Mouse (Mus musculus): Measurements from ENCODE around the gene Gng7. TPM values are rescaled to one million over a fixed set of nuclear protein-coding genes. Genes with fewer than 3 reads are reported as not detected.
A peak's percentile ranks its signal among the peaks of the same experiment; 100 is the strongest.
"Not testable (repeated sequence)": the region's sequence is repeated elsewhere in the genome, so short reads cannot be mapped to it uniquely, and the experiment has no call there.

Gene Gng7
- polyA plus RNA-seq (2015; fragmentation: Nextera tagmentation; extraction: Ambion mirVana), result 0.44 and 0.46 TPM in 2 replicates

DNA sequence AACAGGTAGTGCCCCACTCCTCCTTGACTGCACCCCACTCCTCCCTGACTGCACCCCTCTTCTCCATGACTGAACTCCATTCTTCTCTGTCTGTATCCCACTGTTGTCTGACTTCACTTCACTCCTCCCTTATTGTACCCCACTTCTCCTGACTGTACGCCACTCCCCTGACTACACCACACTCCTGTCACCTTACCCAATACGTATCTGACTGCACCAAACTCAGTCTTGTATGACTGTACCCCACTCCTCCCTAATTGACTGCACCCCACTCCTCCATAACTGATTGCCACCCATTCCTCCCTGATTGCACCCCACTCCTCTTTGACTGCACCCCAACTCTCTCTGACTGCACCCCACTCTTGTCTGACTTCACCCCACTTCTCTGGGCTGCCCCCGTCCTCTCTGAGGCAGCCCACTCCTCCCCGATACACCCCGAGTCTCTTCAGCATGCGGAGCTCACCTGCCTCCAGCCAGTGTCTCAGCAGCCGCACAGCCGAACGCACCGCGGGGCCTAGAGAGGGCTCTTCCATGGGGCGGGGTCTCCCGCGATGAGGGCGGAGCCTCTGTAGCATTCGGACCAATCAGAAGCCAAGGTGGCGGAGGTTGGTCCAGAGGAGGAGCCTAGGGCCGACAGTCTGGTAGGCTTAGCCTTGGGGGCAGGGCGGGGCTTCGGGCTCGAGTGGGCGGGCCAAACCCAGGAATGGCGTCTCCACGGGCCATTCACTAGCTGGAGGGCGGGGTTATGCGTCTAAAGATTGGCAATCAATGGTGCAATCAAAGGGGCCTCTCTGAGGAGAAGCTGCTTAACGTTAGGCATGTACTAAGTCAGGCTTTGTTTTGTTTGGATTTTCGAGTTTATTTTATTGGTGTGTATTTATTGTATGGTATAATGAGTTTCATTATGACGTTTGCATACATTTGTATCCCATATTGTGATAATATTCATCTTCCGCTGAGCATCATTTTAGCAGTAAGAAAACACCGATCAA, at the start of gene Gng7:
Gene Gng7, minus strand, starts transcription at position 553 of the 992 bp plus-strand sequence.
- H3K4me3 ChIP-seq (replicated peaks), result peak within 1 kb of the TSS; percentile 36
- peak within 1 kb of the TSS; percentile 62 for H3K4me2 ChIP-seq
- H3K27me3 ChIP-seq, result peaks cover 9% of the 10 kb centered on the region
- no peak within 1 kb of the TSS for H3K27ac ChIP-seq
- no peaks in the 10 kb centered on the region for H3K36me3 ChIP-seq
- DNase-seq (peak; percentile 93), ATAC-seq (ENCODE audit: low read depth) (peak; percentile 89)
- 9% methylated on average over 31 of the region's 31 CpGs for WGBS (ENCODE audit: insufficient replicate concordance)
- no peaks in the 10 kb centered on the region for H3K9me3 ChIP-seq (replicated peaks)
- peaks cover 21% of the 10 kb centered on the region for H3K4me1 ChIP-seq (replicated peaks)
- H3K9ac ChIP-seq, result no peak within 1 kb of the TSS

DNA sequence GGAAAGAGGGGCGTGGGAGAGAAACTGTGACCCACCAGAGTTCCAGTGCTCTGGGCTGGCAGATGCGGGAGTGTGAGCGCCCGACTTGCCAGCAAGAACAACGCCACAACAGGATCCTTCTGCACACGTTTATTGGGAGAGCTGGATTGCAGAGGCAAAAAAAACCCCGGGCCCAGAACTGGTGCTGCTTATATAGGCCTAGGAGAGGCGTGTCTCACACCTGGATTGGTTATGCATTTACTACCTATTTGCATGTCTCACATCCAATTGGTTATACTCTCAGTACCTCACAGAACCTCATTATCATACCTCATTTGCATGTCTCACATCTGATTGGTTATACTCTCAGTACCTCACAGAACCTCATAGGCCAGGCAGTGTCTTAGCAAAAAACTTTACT, 49.8 kb upstream of the Gng7 start:
- H3K4me2 ChIP-seq; ATAC-seq (ENCODE audit: low read depth); H3K9me3 ChIP-seq (replicated peaks); H3K27ac ChIP-seq; H3K27me3 ChIP-seq; H3K36me3 ChIP-seq; H3K4me3 ChIP-seq (replicated peaks); H3K4me1 ChIP-seq (replicated peaks); H3K9ac ChIP-seq; DNase-seq: not testable (repeated sequence)
- WGBS (ENCODE audit: insufficient replicate concordance), result 69% methylated on average over 8 of the region's 8 CpGs

DNA sequence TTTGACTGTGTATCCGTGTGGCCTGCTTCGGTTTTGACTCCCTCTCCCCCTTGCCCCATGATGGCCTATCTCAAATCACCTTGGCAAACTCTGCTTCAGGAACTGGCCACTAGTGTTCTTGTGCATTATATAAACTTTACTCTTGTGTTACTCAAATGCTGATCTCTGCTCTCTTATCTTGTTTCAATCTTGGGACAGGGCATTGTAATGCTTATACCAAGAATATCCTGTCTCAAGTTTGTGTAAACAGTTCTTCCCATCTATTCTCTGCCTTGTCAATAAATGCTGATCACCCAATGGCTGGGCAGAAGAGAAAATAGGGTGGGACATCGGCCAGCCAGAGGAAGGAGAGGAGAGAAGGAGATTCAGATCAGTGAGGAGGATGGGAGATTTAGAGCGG, 48.0 kb upstream of the Gng7 start:
- Histone ChIP-seq H3K27me3 (no peaks in the 10 kb centered on the region), H3K4me1 (replicated peaks) (peaks cover 20% of the 10 kb centered on the region), H3K4me2 (no peak overlapping the region), H3K27ac (no peak overlapping the region), H3K9ac (no peak overlapping the region), H3K36me3 (no peaks in the 10 kb centered on the region), H3K4me3 (replicated peaks) (no peak overlapping the region), H3K9me3 (replicated peaks) (no peaks in the 10 kb centered on the region)
- DNase-seq (no peak), ATAC-seq (ENCODE audit: low read depth) (no peak)
- 51% methylated on average over 4 of the region's 4 CpGs for WGBS (ENCODE audit: insufficient replicate concordance)

DNA sequence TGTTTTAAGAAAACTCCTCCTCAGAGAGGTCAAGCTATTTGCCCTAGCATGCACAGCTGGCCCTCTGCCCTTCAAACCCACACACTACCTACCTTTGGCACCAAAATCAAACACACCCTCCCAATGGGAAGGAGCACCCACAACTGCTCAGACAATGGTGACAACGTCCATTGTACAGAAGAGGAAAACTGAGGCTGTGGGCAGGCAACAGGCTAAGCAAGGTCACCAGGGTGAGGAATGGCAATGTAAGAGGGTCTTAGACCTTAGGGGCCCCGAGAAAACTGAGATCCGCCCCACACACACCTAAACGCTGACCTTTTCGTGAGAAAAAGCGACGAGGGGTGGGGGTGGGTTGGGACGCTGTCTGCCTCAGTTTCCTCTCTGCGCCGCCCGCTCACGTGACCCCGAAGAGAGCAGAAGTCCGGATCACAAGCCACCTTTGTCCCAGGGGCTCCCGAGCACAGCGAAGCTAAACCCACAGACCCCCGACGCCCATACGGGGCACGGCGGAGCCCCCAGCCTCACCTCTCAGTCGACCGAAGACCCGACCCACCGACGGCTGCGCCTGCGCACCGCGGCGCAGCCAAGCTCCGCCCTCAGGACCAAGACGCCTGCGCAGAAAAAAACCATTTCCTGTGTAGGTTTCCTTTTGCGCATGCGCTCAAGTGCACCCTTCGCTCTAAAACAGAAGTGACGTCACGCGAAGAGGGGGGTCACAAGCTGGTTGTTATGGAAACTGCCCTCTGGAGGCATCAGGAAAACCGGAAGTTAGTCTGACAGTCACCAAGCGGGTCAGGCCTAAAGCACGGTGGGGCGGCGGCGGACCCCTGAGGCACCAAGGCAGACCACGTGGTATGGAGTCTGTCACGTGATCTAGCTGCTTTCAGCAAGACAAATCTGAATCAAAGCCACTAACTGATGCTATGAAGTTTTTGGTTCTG, 45.1 kb upstream of the Gng7 start, which contains the start of gene Sgta:
Gene Sgta, minus strand, starts transcription at position 579 of the 941 bp plus-strand sequence.
- H3K9me3 ChIP-seq (replicated peaks), result no peaks in the 10 kb centered on the region
- H3K36me3 ChIP-seq, result peaks cover 3% of the 10 kb centered on the region; the same call in 1 of the 2 replicates
- H3K4me2 ChIP-seq, result peak within 1 kb of the TSS; percentile 73
- ATAC-seq (ENCODE audit: low read depth) (peak; percentile 82), DNase-seq (peak; percentile 94)
- peaks cover 32% of the 10 kb centered on the region for H3K4me1 ChIP-seq (replicated peaks)
- H3K9ac ChIP-seq, result peak within 1 kb of the TSS; percentile 78
- H3K27ac ChIP-seq, result peak within 1 kb of the TSS; percentile 72
- peak within 1 kb of the TSS; percentile 80 for H3K4me3 ChIP-seq (replicated peaks)
- WGBS (ENCODE audit: insufficient replicate concordance), result under 1% methylated on average over 48 of the region's 48 CpGs
- H3K27me3 ChIP-seq, result no peaks in the 10 kb centered on the region

DNA sequence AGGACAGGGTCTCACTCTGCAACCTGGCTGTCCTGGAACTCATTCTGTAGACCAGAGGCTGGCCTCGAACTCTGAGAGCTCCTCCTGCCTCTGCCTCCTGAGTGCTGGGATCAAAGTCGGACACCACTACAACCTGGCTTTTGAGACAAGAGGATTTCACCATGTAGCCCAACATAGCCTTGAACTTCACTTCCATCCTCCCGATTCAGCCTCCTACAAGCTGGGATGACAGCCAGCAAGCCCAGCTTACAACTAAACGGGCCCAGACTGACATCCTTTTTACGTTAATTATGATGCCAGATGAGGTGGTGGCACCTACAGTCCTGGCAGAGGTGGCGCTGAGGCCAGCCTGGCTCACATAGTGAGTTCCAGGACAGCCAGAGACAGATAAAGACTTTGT, 44.2 kb upstream of the Gng7 start:
- peak overlapping the region; percentile 80 for H3K4me3 ChIP-seq (replicated peaks)
- H3K9ac ChIP-seq, result peak overlapping the region; percentile 78
- H3K4me2 ChIP-seq, result peak overlapping the region; percentile 73
- peaks cover 3% of the 10 kb centered on the region; the same call in 1 of the 2 replicates for H3K36me3 ChIP-seq
- H3K9me3 ChIP-seq (replicated peaks), result no peaks in the 10 kb centered on the region
- H3K27me3 ChIP-seq, result no peaks in the 10 kb centered on the region
- ATAC-seq (ENCODE audit: low read depth) (no peak), DNase-seq (no peak)
- peak overlapping the region; percentile 72 for H3K27ac ChIP-seq
- 78% methylated on average over 6 of the region's 6 CpGs for WGBS (ENCODE audit: insufficient replicate concordance)
- H3K4me1 ChIP-seq (replicated peaks), result peaks cover 32% of the 10 kb centered on the region

DNA sequence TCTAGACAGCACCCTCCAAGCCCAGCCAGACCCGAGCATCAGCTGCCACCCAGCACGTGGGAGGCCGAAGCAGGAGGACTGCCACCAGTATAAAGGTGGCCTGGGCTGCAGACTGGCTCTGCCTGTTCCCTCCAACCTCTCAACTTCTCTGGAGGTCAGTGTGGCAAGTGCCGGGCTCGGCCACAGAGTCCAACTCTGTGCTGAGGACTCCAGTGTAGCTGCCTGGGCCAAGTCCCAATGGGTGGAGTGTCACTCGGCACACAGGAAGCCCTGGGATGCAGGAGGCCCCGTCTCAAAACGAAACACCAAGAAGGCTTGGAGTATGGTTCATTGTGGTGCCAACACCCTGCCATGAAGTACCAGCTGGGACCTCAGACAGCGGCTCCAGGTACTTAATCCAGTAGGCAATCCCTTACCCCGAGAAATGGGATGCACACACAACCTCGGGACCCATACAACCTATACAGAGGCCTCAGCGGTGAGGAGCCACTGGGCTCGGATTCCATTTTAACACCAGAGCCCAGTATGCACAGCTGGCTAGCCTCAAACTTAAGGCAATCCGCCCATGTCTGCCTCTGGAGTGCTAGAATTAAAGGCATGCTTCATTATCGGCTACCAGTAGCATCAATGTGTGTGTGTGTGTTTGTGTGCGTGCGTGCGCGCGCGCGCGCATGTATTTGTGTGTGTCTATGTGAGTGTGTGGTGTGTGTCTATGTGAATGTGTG, 42.8 kb upstream of the Gng7 start:
- H3K4me1 ChIP-seq (replicated peaks), result peaks cover 37% of the 10 kb centered on the region
- H3K27ac ChIP-seq, result no peak overlapping the region

DNA sequence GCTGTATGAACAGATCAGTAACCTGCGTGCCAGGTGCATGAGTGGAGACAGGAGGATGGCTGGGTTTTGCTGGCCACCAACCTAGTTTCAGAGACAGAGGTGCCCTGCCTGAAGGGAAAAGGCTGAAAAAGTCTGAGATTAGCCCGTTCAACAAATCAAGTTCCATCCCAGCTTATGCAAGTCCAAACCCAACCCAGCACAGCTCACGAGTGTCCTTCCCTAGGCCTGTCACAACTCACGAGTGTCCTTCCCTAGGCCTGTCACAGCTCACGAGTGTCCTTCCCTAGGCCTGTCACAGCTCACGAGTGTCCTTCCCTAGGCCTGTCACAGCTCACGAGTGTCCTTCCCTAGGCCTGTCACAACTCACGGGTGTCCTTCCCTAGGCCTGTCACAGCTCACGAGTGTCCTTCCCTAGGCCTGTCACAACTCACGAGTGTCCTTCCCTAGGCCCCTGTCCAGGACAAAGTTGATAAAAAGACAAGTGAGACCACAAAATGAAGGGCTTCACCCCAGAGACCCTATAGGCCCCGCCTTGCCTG, 41.1 kb upstream of the Gng7 start:
- H3K27me3 ChIP-seq; ATAC-seq (ENCODE audit: low read depth); H3K9me3 ChIP-seq (replicated peaks); DNase-seq; H3K4me2 ChIP-seq; H3K9ac ChIP-seq; H3K27ac ChIP-seq; H3K4me3 ChIP-seq (replicated peaks): not testable (repeated sequence)
- WGBS (ENCODE audit: insufficient replicate concordance), result 71% methylated on average over 11 of the region's 11 CpGs
- peaks cover 52% of the 10 kb centered on the region for H3K4me1 ChIP-seq (replicated peaks)
- peaks cover 17% of the 10 kb centered on the region for H3K36me3 ChIP-seq

More for the DNA sequence above, 42.8 kb upstream of the Gng7 start:
- Histone ChIP-seq H3K4me3 (replicated peaks) (no peak overlapping the region), H3K9ac (peak overlapping the region; percentile 78; the same call in 1 of the 2 replicates), H3K36me3 (peaks cover 3% of the 10 kb centered on the region; the same call in 1 of the 2 replicates), H3K4me2 (no peak overlapping the region), H3K27me3 (no peaks in the 10 kb centered on the region), H3K9me3 (replicated peaks) (no peaks in the 10 kb centered on the region)
- ATAC-seq (ENCODE audit: low read depth) (no peak), DNase-seq (no peak)
- WGBS (ENCODE audit: insufficient replicate concordance), result 88% methylated on average over 23 of the region's 23 CpGs

DNA sequence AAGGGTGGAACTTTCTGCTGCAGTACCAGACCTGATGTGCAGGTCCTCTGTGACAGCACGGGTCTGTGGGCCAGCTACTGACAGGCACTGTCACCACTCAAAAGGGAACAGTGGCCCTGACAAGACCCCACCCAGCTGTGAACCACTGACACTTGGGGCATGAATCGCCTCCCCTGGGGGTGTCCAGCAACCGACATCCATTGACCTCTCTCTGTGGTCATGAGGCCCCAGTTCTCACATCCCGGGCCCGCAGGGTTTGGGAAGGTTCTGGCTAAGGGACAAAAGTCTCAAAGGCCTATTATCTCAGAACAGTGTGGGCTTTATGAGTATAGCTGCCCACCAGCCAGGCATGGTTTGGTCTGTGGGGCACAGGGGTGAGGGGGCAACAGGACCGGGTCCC, 40.4 kb upstream of the Gng7 start:
- no peak overlapping the region for H3K9ac ChIP-seq
- H3K9me3 ChIP-seq (replicated peaks), result no peaks in the 10 kb centered on the region
- no peak overlapping the region for H3K4me3 ChIP-seq (replicated peaks)
- peaks cover 56% of the 10 kb centered on the region for H3K4me1 ChIP-seq (replicated peaks)
- peaks cover 24% of the 10 kb centered on the region for H3K36me3 ChIP-seq
- no peaks in the 10 kb centered on the region for H3K27me3 ChIP-seq
- 82% methylated on average over 6 of the region's 6 CpGs for WGBS (ENCODE audit: insufficient replicate concordance)
- H3K4me2 ChIP-seq, result no peak overlapping the region
- ATAC-seq (ENCODE audit: low read depth) (no peak), DNase-seq (no peak)
- H3K27ac ChIP-seq, result no peak overlapping the region

DNA sequence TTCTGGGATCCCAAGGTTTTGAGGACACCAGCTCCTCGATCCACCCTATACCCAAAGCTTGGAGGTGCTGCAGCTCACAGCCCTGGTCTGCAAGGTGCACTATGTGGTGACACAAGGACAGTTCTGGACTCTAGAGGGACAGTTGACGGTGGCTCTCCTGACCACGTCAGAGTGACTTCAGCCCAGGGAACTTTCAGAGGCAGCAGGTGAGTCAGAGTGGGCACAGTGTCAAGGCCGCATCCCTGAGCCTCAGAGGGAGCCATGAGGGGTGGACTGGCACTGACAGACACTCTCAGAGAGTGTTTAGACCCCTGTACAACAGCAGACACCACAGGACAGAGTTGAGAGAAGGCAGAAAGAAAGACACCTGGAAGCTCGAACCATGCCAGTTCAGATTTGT, 37.8 kb upstream of the Gng7 start:
- Histone ChIP-seq H3K36me3 (peaks cover 50% of the 10 kb centered on the region), H3K4me2 (no peak overlapping the region), H3K9ac (no peak overlapping the region), H3K27me3 (no peaks in the 10 kb centered on the region), H3K9me3 (replicated peaks) (no peaks in the 10 kb centered on the region), H3K27ac (no peak overlapping the region), H3K4me3 (replicated peaks) (no peak overlapping the region), H3K4me1 (replicated peaks) (peaks cover 35% of the 10 kb centered on the region)
- no peak for DNase-seq
- ATAC-seq (ENCODE audit: low read depth), result no peak
- 80% methylated on average over 5 of the region's 5 CpGs for WGBS (ENCODE audit: insufficient replicate concordance)

DNA sequence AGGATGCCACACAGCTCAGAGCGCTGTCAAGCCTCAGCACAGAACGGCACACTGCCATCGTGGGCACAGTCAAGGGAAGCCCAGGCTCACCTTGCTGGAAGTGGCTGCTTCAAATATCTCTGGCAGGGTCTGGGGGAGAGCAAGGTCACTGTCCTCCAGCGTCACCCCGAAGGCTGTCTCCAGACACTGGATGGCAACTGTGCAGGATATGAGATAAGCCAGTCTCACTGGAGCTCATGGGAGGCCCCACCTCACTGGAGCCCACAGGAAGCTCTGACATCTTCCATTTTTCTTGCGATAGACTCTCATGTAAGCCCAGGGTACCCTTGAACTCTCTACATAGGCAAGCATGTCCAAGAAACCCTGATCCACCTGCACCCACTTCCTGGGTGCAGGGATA, 36.4 kb upstream of the Gng7 start:
- DNase-seq, result peak; percentile 18
- peaks cover 24% of the 10 kb centered on the region for H3K4me1 ChIP-seq (replicated peaks)
- H3K9ac ChIP-seq, result peak overlapping the region; percentile 29; the same call in 1 of the 2 replicates
- no peaks in the 10 kb centered on the region for H3K9me3 ChIP-seq (replicated peaks)
- H3K4me2 ChIP-seq, result no peak overlapping the region
- peak; percentile 69 for ATAC-seq (ENCODE audit: low read depth)
- H3K36me3 ChIP-seq, result peaks cover 65% of the 10 kb centered on the region
- peak overlapping the region; percentile 66 for H3K27ac ChIP-seq
- 28% methylated on average over 6 of the region's 6 CpGs for WGBS (ENCODE audit: insufficient replicate concordance)
- H3K4me3 ChIP-seq (replicated peaks), result no peak overlapping the region
- no peaks in the 10 kb centered on the region for H3K27me3 ChIP-seq
